Mouse (Mus musculus) right cerebral cortex, adult 18-20 months (tissue): ENCODE measurements around the gene Ets1.

Experiments used
- DNase-seq: peaks from one replicate; pipeline ENCODE4 v3.0.0; 2022; ENCODE audit warnings: mixed read lengths

Gene Ets1

DNA sequence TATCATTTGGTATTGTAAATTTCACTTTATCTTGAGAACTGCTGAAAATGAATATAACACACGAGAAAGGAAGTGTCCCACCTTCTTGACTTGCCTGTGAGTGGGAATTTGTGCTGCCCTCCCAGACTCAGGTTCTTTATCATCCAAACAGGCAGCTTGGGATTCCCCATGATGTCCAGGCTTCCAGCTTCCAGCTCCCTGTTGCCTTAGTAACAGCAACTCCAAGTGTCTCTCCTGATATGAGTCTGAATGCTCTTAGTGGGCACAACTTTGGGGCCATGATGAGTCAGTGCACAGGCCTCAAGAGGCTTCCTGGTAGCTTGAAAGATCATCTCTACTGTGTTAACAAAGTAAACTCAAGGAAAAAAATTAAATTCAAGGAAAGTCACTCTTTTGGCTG lies 142.8 kb downstream of the Ets1 start:
- DNase-seq = no peak

DNA sequence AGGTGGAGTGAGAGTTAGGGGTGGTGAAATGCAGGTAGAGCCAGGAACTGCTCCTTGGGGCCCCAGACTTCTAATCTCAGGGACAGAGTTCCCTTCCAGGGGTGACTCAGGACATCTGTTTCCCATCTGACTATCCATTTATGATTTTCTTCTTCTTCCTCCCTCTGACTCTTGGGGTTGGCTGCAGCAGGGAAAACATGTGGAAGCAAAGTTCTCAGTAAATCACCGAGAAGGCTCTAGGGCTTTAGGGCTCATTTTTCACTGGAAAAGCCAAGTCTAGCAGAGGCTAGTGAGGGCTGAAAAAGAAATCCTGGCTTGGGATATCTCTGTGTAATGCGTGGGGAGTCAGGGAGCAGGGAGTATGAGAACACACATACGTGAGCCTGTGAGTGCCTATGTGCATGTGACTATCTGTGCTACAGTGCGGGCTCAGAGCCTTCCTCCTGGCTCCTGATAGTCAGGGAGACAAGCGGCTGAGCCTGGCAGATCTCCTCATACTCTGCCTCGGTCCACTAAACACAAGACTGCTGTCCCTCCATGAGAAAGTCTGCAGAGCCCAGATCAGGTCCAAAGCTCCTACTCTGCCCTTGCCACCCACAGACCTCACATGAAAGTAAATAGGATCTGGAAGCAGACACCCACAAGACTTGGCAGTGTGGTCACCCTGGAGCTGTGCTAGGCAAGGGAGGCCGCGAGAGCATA lies 146.5 kb downstream of the Ets1 start:
- DNase-seq = no peak

DNA sequence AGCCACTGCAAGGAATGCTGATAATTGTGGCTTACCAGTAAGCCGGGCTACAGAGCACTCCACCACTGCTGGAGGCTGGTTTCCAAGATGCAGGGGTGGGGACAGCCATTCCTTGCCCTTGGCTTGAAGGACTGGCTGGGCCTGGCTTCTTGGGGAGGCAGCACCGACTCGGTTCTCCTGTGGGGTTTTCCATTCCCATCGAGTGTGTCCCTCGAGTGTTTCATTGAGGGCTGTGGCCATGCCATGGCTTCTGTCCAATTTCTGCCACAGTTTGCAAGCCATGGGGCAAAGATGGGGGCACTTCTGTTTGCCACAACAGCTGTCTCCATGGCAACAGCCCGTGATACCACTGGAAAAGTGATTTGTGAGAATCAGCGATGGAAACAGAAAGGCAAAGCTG lies 151.1 kb downstream of the Ets1 start:
- DNase-seq = no peak

DNA sequence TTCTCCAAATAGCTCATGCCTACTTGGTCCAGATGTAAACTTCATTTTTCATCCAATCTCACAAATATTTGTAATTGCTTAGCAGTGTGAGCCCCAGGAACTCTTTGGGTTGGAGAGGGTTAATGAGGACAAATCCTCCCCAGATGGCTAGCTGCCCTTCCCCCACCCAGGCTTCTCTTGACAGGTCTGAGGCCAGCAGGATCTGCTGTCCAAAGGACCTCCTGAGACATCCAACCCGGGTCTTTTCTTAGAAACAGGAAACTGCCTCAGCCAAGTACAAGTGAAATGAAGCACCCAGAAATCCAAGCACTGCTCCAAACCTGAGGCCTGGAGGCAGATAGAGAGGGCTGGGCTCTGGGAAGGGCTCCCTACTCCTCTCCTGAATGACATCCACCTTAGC lies 151.6 kb downstream of the Ets1 start:
- DNase-seq = no peak

DNA sequence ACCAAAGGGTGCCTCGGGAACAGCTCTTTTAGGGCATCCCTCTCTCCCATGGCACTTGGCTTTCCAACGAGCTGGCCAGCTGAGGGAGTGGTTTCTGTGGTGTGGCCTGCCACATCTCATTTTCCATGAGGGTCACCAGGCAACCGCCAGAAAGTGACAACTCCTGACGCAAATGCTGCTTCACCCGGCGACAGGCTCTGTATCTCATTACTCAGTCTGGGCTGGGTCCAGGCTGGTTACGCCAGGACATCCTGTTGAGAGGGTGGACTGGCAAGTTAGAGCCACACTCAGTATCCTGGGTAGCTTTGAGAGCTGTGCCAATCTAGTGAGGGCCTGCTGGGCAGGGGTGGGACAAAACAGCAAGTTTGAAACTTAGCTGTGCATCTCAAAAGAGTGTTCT lies 153.3 kb downstream of the Ets1 start:
- no peak for DNase-seq

DNA sequence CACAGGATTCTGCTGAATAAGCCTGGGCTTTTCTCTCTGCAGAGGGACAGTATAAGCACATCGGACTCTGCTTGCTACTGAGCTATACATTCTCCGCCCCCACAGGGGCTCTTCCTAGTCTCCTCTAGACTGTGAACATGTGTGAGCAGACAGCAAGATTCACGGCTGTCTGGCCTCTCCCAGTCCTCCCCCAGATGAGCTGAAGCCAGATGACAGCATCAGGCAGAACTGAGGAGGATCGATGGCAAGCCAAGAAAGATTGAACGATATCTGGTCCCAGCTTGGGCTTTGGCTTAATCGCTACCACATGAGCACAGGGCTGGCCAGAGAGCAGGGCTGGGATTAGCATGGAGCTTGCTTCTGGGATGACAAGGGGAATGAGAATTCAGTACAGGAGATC lies 155.7 kb downstream of the Ets1 start:
- no peak for DNase-seq

DNA sequence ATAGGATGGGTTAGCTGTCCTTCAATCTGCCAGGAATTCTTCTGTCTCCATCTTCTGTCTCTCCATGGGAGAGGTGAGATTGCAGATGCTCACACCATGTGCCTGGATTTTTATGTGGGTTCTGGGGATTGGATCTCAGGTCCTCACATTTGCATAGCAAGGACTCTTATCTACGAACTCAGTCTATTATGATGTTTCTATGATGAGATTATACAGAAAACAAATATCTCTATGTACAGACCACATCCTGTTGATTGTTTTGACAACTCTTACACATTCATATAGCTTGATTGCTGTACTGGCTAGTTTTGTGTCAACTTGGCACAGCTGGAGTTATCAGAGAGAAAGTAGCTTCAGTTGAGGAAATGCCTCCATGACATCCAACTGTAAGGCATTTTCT lies 162.2 kb downstream of the Ets1 start:
- no peak for DNase-seq

DNA sequence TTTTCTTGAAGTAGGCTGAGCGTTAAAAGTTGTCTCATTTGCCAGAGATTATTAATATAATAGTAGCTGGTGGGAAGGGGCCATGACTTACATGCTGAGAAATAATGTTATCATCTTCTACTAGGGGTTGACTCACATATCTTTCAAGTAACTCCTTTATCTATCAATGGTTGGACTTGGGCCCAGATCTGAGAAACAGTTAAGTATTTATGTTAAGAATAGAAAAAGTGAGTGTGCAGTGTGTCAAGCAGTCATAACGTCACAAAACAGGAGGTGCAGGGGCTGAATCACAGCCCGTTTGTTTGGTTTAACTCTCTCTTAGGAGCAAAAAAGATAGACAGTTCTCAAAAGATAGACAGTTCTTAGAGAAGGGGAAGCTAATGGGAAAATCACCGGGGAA lies 170.1 kb downstream of the Ets1 start:
- no peak for DNase-seq
